Mouse (Mus musculus) neural tube, embryonic 14.5 days (tissue): ENCODE measurements around the gene Gnb1. TPM values are rescaled to one million over a fixed set of nuclear protein-coding genes. Genes with fewer than 3 reads are reported as not detected.

Experiments used
- ATAC-seq: fragments of 200-750 bp; cut with Nextera tagmentation; 2 replicates; pipeline ENCODE4 v1.8.0; 2017; ENCODE audit warnings: low read depth, mild to moderate bottlenecking, moderate TSS enrichment, moderate library complexity
- H3K27ac ChIP-seq: fragments of 300-500 bp; sonication (generic); 2 replicates; pipeline ENCODE4 v1.5.1; 2014; ENCODE audit warnings: low read depth, mild to moderate bottlenecking, control low read depth, low read length, moderate library complexity, mixed read lengths
- H3K27me3 ChIP-seq: fragments of 300-500 bp; sonication (generic); 2 replicates; pipeline ENCODE4 v1.6.1; 2014; ENCODE audit warnings: low read length; ENCODE audit not compliant: control insufficient read depth, insufficient read depth
- H3K36me3 ChIP-seq: fragments of 300-500 bp; sonication (generic); 2 replicates; pipeline ENCODE4 v1.6.1; 2014; ENCODE audit warnings: low read length, mixed read lengths; ENCODE audit not compliant: control insufficient read depth, insufficient read depth
- H3K4me1 ChIP-seq: fragments of 300-500 bp; sonication (generic); 2 replicates; pipeline ENCODE4 v1.6.1; 2014; ENCODE audit warnings: low read length; ENCODE audit not compliant: control insufficient read depth, insufficient read depth
- H3K4me2 ChIP-seq: fragments of 300-500 bp; sonication (generic); 2 replicates; pipeline ENCODE4 v1.6.1; 2014; ENCODE audit warnings: mild to moderate bottlenecking, low read depth, low read length, control low read depth
- H3K4me3 ChIP-seq: fragments of 300-500 bp; sonication (generic); 2 replicates; pipeline ENCODE4 v1.5.1; 2014; ENCODE audit warnings: low read depth, low read length, control low read depth, mixed read lengths
- H3K9ac ChIP-seq: fragments of 300-500 bp; sonication (generic); replicated peaks from 2 replicates; pipeline ENCODE4 v1.6.1; 2014; ENCODE audit warnings: low read depth, mild to moderate bottlenecking, control low read depth, low read length, mixed read lengths
- H3K9me3 ChIP-seq: fragments of 300-500 bp; sonication (generic); 2 replicates; pipeline ENCODE4 v1.6.1; 2016; ENCODE audit warnings: low read length; ENCODE audit not compliant: control insufficient read depth
- WGBS: fragments of 180-500 bp; shearing (Covaris S2); extraction: QIAGEN DNeasy Blood & Tissue Kit; methylation state at CpG from one replicate; pipeline ENCODE4 v1.1.7; 2014; 5-methylcytosine and 5-hydroxymethylcytosine counted together
- polyA plus RNA-seq: library from polyadenylated mRNA; unstranded; fragments of >200 nt; fragmentation: Nextera tagmentation; extraction: Ambion mirVana; gene quantifications from 2 replicates; pipeline ENCODE4 v1.2.1, GENCODE M21; 2014

Gnb1 gene
- polyA plus RNA-seq, 1 experiment from 2014 or later = 1,136 TPM

DNA sequence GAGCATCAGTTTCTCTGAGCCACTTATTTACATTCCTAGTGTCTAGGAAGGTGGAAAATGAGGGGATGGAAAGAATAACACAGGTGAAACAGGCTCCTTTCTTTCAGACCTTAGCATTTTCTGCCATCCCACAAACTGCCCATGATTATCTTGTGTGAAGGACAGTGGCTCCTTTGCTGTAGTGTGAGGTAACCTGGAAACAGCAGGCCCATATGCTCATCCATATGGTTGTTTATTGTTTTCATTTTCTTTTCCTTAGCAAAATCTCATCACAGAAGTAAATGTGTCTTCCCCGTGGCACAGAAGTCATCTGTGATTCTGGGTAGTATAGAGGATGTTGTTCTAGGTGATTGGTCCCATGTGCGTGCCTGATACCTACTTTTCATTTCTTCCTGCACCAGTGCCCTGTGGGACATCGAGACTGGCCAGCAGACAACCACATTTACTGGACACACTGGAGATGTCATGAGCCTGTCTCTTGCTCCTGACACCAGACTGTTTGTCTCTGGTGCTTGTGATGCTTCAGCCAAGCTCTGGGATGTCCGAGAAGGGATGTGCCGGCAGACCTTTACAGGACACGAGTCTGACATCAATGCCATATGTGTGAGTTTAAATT, 61.9 kb downstream of the Gnb1 start:
- no peak overlapping the region for H3K9ac ChIP-seq
- no peak for ATAC-seq
- no peaks in the 10 kb centered on the region for H3K4me1 ChIP-seq
- no peaks in the 10 kb centered on the region for H3K27me3 ChIP-seq
- H3K4me3 ChIP-seq = no peak overlapping the region
- peaks cover 56% of the 10 kb centered on the region for H3K36me3 ChIP-seq
- WGBS = 96% methylated on average over 6 of the region's 6 CpGs
- H3K9me3 ChIP-seq = no peaks in the 10 kb centered on the region
- H3K4me2 ChIP-seq = no peak overlapping the region
- no peak overlapping the region for H3K27ac ChIP-seq

- H3K9me3 ChIP-seq = no peaks in the 10 kb centered on the region
- no peak overlapping the region for H3K4me3 ChIP-seq
- WGBS = 84% methylated on average over 4 of the region's 4 CpGs
- peaks cover 70% of the 10 kb centered on the region for H3K36me3 ChIP-seq
- H3K9ac ChIP-seq = no peak overlapping the region
- no peak for ATAC-seq
- H3K4me1 ChIP-seq = no peaks in the 10 kb centered on the region
- no peak overlapping the region for H3K27ac ChIP-seq
- no peak overlapping the region for H3K4me2 ChIP-seq
- H3K27me3 ChIP-seq = no peaks in the 10 kb centered on the region
These were observed 63.7 kb downstream of the Gnb1 start for GRCm38 (mm10) chr4:155554880-155555279.

DNA sequence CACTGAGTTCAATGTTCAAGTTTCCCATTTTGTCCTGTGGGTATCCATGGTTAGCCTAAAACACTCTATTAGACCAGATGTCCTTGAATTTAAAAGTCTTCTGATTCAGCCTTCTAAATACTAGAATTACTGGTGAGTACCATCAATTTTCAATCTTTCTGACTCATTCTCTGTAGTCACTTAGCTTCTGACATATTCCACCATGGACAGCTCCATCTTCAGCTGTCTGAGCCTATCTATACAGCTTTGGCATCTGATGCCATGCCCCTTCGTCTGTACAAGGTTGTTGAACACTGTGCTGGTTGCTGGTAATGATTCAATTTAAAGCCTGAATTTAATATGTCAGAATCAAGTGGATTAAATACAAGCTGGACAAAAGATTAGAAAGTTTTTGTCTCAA, 64.3 kb downstream of the Gnb1 start:
- no peak for ATAC-seq
- Histone ChIP-seq H3K9me3 (no peaks in the 10 kb centered on the region), H3K4me2 (no peak overlapping the region), H3K9ac (no peak overlapping the region), H3K27ac (no peak overlapping the region), H3K4me3 (no peak overlapping the region), H3K27me3 (no peaks in the 10 kb centered on the region), H3K4me1 (no peaks in the 10 kb centered on the region), H3K36me3 (peaks cover 76% of the 10 kb centered on the region)
- WGBS = 80% methylated on average over 1 of the region's 1 CpGs

- Histone ChIP-seq H3K9me3 (no peaks in the 10 kb centered on the region), H3K27me3 (no peaks in the 10 kb centered on the region), H3K36me3 (peaks cover 51% of the 10 kb centered on the region), H3K4me1 (peaks cover 7% of the 10 kb centered on the region), H3K4me3 (no peak overlapping the region), H3K9ac (no peak overlapping the region), H3K27ac (no peak overlapping the region), H3K4me2 (no peak overlapping the region)
- ATAC-seq = no peak
- 86% methylated on average over 6 of the region's 6 CpGs for WGBS
These were observed 68.3 kb downstream of the Gnb1 start for GRCm38 (mm10) chr4:155559454-155559853.

- no peak overlapping the region for H3K4me3 ChIP-seq
- H3K9ac ChIP-seq = no peak overlapping the region
- no peak overlapping the region for H3K4me2 ChIP-seq
- H3K9me3 ChIP-seq = no peaks in the 10 kb centered on the region
- H3K36me3 ChIP-seq = peaks cover 37% of the 10 kb centered on the region
- ATAC-seq = no peak
- 59% methylated on average over 2 of the region's 2 CpGs for WGBS
- H3K4me1 ChIP-seq = peaks cover 17% of the 10 kb centered on the region
- no peak overlapping the region for H3K27ac ChIP-seq
- no peaks in the 10 kb centered on the region for H3K27me3 ChIP-seq
These were observed 69.8 kb downstream of the Gnb1 start for GRCm38 (mm10) chr4:155560932-155561331.

GRCm38 (mm10) chr4:155561661-155562442, 70.7 kb downstream of the Gnb1 start, which contains the start of gene Nadk:
Nadk (plus strand) TSS chr4:155562378.
- H3K4me1 ChIP-seq = peaks cover 20% of the 10 kb centered on the region
- H3K36me3 ChIP-seq = peaks cover 27% of the 10 kb centered on the region
- H3K27ac ChIP-seq = peak within 1 kb of the TSS; percentile 84; the same call in 1 of the 2 replicates
- ATAC-seq = no peak
- H3K4me2 ChIP-seq = peak within 1 kb of the TSS; percentile 82
- H3K4me3 ChIP-seq = peak within 1 kb of the TSS; percentile 90
- 67% methylated on average over 7 of the region's 7 CpGs for WGBS
- H3K27me3 ChIP-seq = no peaks in the 10 kb centered on the region
- no peak within 1 kb of the TSS for H3K9ac ChIP-seq
- H3K9me3 ChIP-seq = no peaks in the 10 kb centered on the region

DNA sequence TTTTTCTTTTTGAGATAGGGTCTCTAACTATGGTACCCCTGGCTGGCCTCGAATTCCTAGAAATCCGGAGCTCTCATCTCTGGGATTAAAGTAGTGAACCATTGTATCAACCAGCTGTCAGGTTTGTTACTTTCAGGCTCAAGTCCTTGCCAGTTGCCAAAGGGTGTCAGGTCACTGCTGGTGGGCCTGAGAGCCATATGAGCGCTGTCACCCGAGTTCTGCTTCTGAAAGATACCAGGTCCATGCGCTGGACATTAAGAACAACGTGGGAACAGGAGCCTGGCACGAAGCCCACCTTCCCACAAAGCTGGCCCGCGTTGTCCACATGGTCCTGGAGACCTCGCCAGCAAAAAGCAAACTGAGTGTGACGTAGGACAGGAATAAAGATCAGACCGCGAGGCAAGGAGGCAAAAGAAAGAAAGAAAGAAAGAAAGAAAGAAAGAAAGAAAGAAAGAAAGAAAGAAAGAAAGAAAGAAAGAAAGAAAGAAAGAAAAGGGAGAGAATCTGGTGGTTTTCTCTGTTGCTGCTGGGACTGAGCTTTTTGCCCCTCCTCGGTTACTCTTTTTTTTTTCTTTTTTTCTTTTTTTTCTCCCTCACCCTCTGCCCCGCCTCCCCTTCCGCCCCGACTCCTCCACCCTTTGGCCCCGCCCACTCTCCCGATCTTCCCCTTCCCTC, 71.7 kb downstream of the Gnb1 start:
- H3K27ac ChIP-seq = peak overlapping the region; percentile 84; the same call in 1 of the 2 replicates
- WGBS = 3% methylated on average over 19 of the region's 19 CpGs
- no peaks in the 10 kb centered on the region for H3K9me3 ChIP-seq
- H3K4me3 ChIP-seq = peak overlapping the region; percentile 90
- peak overlapping the region; percentile 82 for H3K4me2 ChIP-seq
- no peak for ATAC-seq
- no peak overlapping the region for H3K9ac ChIP-seq
- H3K27me3 ChIP-seq = no peaks in the 10 kb centered on the region
- H3K4me1 ChIP-seq = peaks cover 20% of the 10 kb centered on the region
- peaks cover 25% of the 10 kb centered on the region for H3K36me3 ChIP-seq

- Histone ChIP-seq H3K27ac (peak overlapping the region; percentile 84), H3K9me3 (no peaks in the 10 kb centered on the region), H3K9ac (peak overlapping the region; percentile 82), H3K36me3 (peaks cover 23% of the 10 kb centered on the region), H3K4me3 (peak overlapping the region; percentile 90), H3K4me1 (peaks cover 20% of the 10 kb centered on the region), H3K4me2 (peak overlapping the region; percentile 82), H3K27me3 (no peaks in the 10 kb centered on the region)
- ATAC-seq = peak; percentile 97
- under 1% methylated on average over 66 of the region's 69 CpGs for WGBS
These were observed 72.5 kb downstream of the Gnb1 start for GRCm38 (mm10) chr4:155563400-155564231.
